Mouse (Mus musculus): ENCODE results near the gene Amigo3.
"Not testable (repeated sequence)": the region's sequence is repeated elsewhere in the genome, so short reads cannot be mapped to it uniquely, and the experiment has no call there.

Gene Amigo3

DNA sequence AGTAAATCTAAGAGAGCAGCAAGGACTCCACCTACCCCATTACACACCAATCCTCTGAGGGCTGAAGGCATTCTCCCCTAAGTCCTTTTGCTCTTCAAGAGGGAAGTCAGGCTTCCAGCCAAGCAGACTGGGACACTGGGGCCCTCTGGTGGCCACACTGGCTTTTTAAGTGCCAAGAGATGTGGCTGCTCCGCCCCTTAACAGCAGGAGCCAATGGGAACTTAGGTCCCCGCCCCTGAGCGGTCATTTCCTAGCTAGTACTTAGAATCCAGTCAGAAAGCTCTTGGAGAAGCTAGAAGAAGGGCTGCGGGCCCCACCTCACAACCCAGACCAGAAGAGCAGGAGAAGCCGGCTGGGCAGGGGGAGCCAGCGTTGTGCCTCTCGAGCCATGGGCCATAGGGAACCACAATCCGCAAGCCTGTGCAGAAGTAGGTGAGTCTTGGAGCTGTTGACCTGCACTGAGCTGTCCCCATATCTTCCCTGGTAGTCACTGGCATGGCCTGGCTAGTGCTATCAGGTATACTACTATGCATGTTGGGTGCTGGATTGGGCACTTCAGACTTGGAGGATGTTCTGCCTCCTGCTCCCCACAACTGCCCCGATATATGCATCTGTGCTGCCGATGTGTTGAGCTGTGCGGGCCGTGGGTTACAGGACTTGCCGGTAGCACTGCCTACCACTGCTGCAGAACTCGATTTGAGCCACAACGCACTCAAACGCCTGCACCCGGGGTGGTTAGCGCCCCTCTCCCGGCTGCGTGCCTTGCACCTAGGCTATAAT is at the start of gene Amigo3:
TSS of gene Amigo3 (plus strand) at position 275 of the 780 bp plus-strand sequence.
- DNase-seq = peak; percentile 96

- DNase-seq = peak; percentile 58
These were observed 49.4 kb upstream of the Amigo3 start for GRCm38 (mm10) chr9:108003531-108003890.

GRCm38 (mm10) chr9:108008041-108008440 is 44.9 kb upstream of the Amigo3 start:
- DNase-seq = no peak

DNA sequence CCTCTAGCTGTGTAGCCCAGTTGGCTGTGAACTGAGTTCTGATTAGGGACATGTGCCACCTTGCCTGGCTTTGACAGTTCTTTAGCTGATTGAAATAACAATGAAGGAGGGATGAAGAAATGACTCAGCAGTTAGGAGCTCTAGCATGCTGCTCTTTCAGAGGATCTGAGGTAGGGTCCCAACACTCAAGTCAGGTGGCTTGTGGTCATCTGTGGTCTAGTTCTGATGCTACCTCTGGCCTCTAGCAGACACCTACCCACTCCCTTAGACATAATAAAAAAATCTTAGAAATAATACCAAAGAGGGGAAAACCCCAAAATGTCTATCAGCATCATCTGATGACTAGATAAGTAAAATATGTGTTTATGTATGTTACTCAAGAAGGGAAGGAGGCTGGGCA is 42.6 kb upstream of the Amigo3 start:
- no peak for DNase-seq

GRCm38 (mm10) chr9:108013577-108013976 is 39.4 kb upstream of the Amigo3 start:
- DNase-seq = not testable (repeated sequence)

- DNase-seq = no peak
These were observed 35.8 kb upstream of the Amigo3 start for GRCm38 (mm10) chr9:108017127-108017526.

GRCm38 (mm10) chr9:108020741-108021140 is 32.2 kb upstream of the Amigo3 start:
- DNase-seq = no peak

DNA sequence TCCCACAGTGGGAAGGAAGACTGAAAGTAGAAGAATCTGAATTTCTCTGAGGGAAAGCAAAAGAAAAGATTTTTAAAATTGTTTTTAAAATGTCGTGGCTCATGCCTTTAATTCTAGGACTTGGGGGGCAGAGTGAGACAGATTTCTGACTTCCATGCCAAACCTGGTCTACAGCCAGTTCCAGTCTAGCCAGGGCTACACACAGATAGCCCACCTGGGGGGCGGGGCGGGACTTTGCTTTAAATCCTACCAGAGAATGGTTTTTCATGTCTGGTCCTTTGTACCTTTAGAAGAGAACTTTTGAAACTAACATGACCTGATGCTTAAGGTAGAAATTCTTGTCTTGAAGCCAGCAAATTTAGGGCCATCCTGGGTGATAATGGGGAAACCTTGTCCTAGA is 29.7 kb upstream of the Amigo3 start:
- DNase-seq = no peak

GRCm38 (mm10) chr9:108026584-108026983 is 26.4 kb upstream of the Amigo3 start:
- no peak for DNase-seq

DNA sequence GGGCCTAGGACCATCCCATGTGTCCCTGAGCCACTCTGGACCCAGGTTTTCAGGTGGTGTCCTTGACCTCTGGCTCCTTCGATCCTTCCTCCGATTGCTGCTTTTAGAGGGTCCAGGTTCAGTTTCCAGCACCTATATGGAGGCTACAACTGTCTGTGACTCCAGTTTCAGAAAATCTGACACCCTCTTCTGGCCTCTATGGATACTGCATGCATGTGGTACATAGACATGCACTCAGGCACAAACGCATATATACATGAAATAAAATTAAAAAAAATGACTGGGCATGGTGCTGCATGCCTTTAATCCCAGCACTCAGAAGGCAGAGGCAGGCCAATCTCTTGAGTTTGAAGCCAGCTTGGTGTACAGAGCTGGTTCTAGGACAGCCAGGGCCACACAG is 25.1 kb upstream of the Amigo3 start:
- DNase-seq = no peak

DNA sequence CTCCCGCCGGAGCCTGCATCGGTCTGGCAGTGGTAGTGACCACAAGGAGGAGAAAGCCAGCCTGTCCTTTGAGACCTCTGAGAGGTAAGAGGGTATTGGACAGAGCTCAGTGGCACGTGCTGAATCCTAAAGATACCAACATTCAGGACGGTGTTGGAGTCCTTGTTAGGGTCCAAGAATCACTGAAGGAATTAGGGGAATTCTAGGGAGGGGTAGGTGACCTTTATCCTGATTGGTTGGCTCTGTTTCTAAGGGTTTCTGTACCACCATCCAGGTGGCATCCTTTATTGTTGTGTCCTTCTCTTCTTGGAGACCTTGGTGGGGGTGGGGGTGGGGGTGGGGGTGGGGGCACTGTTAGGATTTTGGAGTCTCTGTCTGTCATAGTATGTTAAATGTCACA is 20.8 kb upstream of the Amigo3 start:
- DNase-seq = no peak

DNA sequence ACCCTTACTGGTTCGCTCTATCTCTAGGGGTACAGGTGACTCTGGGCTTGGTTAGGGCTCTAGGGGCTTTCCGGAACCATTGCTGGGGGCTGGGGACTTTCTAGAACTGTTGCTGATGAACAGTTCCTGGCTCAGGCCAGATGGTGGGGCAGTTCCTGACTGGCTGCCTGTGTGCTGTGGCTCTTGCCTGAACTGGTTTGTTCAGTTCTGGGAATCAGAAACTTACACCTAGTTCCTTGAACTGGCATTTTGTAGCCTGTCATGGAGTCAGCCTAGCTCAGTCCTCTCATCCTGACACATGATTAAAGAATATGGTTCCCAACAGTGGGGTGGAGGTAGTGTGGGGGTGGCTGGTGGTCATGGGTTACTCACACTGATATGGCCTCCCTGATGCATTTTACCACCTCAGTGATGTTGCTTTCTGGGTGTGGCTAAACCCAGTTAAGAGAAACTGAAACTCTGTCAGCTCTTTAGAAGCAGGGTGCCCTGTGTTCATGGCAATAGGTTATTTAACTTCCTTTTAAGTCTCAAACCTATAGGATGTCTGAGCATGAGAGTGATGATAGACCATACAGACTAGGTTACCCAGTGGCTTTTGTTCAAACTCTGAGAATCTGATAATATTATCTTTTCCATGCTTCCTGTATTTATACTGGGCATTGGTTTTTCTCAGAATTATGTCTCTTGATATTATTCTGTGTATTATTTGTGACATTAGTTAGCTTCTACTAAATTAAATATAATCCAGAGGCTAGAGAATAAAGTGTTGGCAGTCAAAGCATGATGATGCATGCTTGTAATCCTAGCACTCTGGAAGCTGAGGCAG is 17.4 kb upstream of the Amigo3 start:
- no peak for DNase-seq

DNA sequence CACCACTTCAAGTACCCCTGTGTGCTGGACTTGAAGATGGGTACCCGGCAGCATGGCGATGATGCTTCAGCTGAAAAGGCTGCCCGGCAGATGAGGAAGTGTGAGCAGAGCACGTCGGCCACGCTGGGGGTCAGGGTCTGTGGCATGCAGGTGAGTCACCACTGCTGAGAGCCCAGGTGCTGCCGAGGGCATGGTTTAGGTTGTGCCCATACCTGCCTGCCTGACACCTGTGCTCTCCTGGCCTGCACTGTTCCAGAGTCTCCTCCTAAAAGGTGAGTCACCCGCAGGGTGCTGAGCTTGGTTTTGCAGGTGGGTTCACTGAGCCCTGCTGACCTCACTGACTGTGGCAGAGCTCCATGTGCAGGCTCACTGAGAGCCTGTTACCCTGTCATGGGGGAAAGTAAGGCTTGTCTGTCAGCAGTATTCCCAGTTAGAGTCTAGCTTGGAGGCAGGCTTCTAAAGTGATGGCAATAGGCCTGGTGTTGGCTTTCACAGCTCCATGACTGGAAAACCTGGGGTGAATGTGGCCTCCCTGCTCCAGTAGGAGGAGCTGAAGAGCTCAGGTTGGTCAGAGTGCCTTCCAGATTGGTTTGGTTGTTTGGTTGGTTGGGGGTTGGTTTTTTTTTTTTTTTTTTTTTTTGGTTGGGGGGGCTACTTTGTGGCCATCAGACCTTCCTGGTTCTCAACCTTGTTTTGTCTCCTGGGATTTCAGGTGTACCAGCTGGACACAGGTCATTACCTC is 8.0 kb upstream of the Amigo3 start:
- DNase-seq = no peak

- no peak for DNase-seq
These were observed 6.4 kb upstream of the Amigo3 start for GRCm38 (mm10) chr9:108046582-108046981.

DNA sequence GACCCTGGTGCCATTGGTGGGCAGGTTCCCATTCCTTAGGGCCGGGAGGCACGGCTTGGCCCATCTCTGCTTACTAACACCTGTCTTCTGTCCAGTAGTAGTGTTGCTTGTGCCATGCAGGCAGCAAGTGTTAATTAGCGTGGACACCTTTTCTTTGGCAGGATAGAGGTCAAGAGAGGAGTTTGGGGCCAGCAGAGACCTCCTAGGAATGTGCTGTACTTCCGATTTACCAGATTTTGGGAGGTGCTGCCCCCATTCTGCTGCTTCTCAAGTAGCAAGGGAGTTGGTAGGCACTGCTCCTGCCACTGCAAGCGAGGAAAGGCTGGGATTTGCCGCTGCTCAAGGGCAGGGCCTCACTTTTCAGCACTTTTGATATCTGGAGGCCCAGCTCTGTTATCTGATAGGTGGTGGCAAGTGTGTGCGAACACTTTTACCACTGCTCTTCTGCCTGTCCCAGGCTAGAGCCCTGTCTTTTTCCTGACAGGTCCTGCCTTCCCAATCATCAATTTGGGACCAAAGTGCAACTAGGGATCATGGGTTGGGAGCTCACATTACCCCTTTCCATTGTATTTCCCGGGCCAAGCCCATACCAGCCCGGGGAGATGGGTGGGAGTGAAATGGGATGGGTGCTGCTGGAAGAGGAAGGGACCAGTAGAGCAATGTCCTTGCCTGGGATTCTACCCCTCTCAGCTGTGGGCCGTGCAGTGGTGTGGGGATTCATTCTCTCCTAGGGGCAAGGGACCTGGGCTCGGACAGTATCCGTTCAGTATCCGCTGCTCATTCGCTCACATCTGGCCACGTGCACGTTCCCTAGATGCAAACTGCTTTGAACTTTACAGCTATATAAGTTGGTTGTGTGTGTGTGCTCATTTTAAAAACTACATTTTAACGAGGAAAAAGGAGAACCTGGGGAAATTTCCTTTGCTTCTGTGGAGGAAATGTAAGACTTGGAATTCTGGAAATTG is 5.1 kb upstream of the Amigo3 start:
- DNase-seq = no peak

- no peak for DNase-seq
These were observed 4.4 kb upstream of the Amigo3 start for GRCm38 (mm10) chr9:108048566-108048955.

DNA sequence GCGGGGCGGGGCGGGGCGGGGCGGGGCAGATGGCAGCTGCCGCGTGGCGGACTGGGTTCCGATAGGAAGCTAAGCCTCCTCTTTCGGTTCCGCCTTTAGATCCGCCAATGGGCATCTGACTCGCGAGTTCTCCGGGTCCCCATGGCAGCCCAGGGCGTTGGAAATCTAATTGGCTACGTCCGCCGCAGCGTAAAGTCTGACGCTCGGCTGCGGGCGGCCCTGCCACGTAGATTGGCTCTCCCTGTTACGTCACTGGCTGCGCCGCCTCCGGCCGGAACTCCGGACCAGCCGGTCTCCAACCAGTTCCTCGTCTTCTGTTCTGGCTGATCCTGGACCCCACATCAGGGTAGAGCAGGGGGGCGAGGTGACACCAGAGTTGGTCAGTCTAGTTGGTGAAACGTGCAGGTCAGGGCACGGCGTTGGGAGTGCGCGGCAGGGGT is 3.9 kb upstream of the Amigo3 start, which contains the start of gene Gmppb:
TSS of gene Gmppb (plus strand) at position 227 of the 440 bp plus-strand sequence.
- peak; percentile 93 for DNase-seq

- DNase-seq = no peak
These were observed 3.3 kb upstream of the Amigo3 start for GRCm38 (mm10) chr9:108049561-108050251.

GRCm38 (mm10) chr9:108051184-108051930 is 1.6 kb upstream of the Amigo3 start:
- no peak for DNase-seq

- no peak for DNase-seq
These were observed 1.1 kb upstream of the Amigo3 start for GRCm38 (mm10) chr9:108051931-108052220.

DNA sequence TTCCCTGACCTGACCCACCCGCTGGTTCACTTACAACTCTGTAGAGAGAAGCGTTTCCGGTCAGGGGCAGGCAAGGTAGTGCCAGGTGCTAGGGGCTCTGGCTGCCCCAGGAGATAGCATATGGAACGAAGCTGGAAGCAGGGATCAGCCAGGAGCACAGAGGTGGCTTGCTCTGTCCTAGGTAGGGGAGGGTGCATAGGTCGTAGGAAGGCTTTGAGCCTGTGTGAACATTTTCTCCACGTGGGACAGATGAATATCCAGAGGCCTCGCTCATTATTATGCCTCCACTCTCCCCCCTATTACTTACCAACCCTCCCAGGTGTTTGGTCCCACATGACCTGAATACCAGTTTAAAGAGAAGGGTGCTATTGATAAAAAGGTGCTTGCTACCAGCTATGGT is 548 bp upstream of the Amigo3 start:
- no peak for DNase-seq
